Mouse (Mus musculus) cerebellum, adult 18-20 months (tissue): ENCODE measurements at regions not wholly inside any gene's neighbourhood (a gene's known extent, or its start where the extent isn't known, plus 50 kb on each side); places are given as distances from the start of the nearest gene placed in this dataset.
"Not testable (repeated sequence)": the region's sequence is repeated elsewhere in the genome, so short reads cannot be mapped to it uniquely, and the experiment has no call there.

Experiments
- DNase-seq, 2 experiments: peaks; one replicate each; pipeline ENCODE4 v3.0.0; 2021

GRCm38 (mm10) chr1:189584831-189585230, 103.1 kb downstream of the Cenpf start:
- DNase-seq = no peak

GRCm38 (mm10) chr1:189581427-189581826, 106.5 kb downstream of the Cenpf start:
- DNase-seq = no peak

- DNase-seq = peak in 1 of 2 experiments; percentile 8
Observed at GRCm38 (mm10) chr1:189579358-189579757, 108.5 kb downstream of the Cenpf start.

- DNase-seq = no peak
Observed at GRCm38 (mm10) chr1:189576311-189577002, 111.4 kb downstream of the Cenpf start.

- DNase-seq = no peak
Observed at GRCm38 (mm10) chr1:189575525-189576240, 112.2 kb downstream of the Cenpf start.

GRCm38 (mm10) chr1:189566491-189566890, 121.4 kb downstream of the Cenpf start:
- no peak for DNase-seq

- no peak for DNase-seq
Observed at GRCm38 (mm10) chr1:189561831-189562230, 126.1 kb downstream of the Cenpf start.

- DNase-seq = no peak
Observed at GRCm38 (mm10) chr1:189560576-189560975, 127.3 kb downstream of the Cenpf start.

- no peak for DNase-seq
Observed at GRCm38 (mm10) chr1:189550851-189551250, 137.0 kb downstream of the Cenpf start.

GRCm38 (mm10) chr1:189532834-189533233, 130.8 kb upstream of the Kcnk2 start:
- no peak for DNase-seq

- DNase-seq = no peak
Observed at GRCm38 (mm10) chr1:189526329-189526728, 124.3 kb upstream of the Kcnk2 start.

GRCm38 (mm10) chr1:189515476-189515875, 113.4 kb upstream of the Kcnk2 start:
- DNase-seq = no peak

GRCm38 (mm10) chr1:189513358-189513757, 111.3 kb upstream of the Kcnk2 start:
- no peak for DNase-seq

GRCm38 (mm10) chr1:189507301-189507700, 105.2 kb upstream of the Kcnk2 start:
- DNase-seq = not testable (repeated sequence)

GRCm38 (mm10) chr1:189499703-189500102, 97.6 kb upstream of the Kcnk2 start:
- DNase-seq = no peak

- DNase-seq = no peak
Observed at GRCm38 (mm10) chr1:189499141-189499540, 97.1 kb upstream of the Kcnk2 start.

GRCm38 (mm10) chr1:189497031-189497430, 95.0 kb upstream of the Kcnk2 start:
- no peak for DNase-seq

GRCm38 (mm10) chr1:189495386-189496150, 93.5 kb upstream of the Kcnk2 start:
- DNase-seq = no peak

- DNase-seq = no peak
Observed at GRCm38 (mm10) chr1:189494896-189495295, 92.8 kb upstream of the Kcnk2 start.

GRCm38 (mm10) chr1:189485336-189485735, 83.3 kb upstream of the Kcnk2 start:
- DNase-seq = no peak

- DNase-seq = no peak
Observed at GRCm38 (mm10) chr1:189483331-189483730, 81.3 kb upstream of the Kcnk2 start.

GRCm38 (mm10) chr1:189478051-189478450, 76.0 kb upstream of the Kcnk2 start:
- no peak for DNase-seq

GRCm38 (mm10) chr1:189476796-189477195, 74.7 kb upstream of the Kcnk2 start:
- no peak for DNase-seq

- DNase-seq = no peak
Observed at GRCm38 (mm10) chr1:189473071-189473470, 71.0 kb upstream of the Kcnk2 start.
